Mouse (Mus musculus): Measurements from ENCODE around the gene Hist1h2bk. TPM values are rescaled to one million over a fixed set of nuclear protein-coding genes. Genes with fewer than 3 reads are reported as not detected.

Gene Hist1h2bk
- total RNA-seq, 4 experiments from 2014 or later = 22.5 to 31.6 (median 25.4) TPM

DNA sequence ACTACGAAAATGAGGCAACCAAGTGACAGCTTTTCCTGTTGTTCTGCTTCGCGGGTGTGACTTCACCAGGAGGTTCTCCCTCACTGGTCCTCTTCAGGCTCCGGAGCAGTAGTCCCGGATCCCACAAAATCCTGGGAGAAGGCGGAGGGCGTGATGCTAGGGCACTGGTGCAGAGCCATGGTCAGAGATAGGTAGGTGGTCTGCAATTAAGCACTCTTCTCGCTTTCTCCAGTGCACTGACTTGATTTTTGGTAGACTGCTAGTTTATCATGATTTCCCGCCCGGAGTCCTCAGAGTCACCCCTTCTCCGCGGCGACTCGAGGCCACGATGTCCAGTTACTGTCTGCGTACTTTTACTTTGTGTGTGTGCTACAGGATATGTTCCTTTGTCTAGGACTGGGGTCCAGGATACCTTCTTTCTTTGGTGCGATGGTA is 21.2 kb upstream of the Hist1h2bk start:
- no peak for DNase-seq

DNA sequence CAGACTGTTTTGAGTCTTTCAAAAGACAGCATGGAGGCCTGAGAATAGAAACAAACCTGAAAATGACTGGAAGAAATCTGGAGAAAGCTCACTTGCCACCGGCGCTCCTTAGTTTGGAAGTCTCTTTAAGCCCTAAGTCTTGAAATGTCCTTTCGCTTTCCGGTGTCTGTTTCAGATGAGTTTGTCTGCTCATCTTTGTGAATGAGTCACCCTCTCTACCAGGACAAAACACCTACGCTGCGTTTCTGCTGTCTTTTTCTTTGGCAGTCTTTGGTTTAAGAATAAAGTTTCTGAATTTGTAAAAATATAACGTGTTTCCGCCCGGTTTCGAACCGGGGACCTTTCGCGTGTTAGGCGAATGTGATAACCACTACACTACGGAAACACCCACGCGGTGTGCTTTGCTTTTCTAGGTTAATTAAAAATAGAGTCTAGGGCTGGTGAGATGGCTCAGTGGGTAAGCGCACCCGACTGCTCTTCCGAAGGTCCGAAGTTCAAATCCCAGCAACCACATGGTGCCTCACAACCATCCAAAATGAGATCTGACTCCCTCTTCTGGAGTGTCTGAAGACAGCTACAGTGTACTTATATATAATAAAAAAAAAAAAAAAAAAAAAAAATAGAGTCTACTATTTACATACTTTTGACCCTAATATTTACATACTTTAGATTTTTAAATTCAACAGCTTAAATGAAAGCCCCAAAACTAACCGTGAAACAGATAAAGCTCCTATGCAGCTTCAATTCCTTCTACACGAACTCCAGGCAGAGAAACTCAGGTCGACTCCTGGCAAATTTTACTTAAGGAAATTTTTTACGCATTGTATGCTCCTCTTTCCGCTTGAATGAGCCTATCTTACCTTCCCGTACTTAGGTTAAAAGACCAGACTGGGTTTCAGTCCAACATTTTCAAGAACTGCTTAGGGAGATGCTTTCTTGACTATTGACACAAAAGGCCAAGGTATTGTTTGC is 19.9 kb upstream of the Hist1h2bk start:
- peak; percentile 69 for DNase-seq

DNA sequence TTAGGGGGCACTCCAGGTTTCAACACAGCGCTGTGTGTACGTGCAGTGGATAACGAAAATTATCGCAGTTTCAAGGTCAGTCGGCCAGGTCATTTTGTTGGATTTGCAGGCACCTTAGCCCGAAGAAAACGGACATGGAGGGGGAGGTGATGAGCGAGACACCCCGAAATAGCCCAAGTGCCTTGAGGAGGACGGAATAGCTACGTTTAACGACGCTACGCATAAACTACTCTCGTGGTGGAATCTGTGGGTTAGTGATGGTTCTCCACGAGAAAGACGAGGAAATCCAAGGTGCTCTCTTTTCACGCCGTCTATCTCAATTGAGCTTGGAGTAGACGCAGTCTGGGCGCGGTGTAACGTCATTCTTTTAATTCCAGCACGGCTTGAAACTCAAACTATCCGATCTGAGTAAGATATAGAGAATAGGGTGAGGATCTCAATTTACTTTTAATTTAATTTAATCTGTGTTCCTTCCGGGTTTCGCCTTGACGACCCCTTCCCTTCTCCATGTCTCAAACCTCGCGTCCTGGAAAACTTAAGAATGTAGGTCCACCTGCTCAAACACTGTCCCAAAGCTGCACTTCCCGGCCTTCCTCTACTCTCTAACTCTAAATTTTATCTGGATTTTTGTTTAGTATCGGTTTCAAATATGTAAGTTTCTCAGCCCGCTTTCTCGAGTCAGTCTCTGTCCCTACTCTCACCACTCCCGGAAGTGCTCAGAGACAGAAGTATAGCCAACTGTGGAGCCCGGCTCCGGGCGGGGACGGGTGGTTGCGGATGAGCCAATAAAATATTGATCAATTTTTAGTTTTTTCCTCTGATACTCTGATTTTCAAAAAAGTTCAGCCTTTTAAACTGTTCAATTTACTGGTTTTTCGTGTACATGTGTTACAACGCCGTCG is 15.5 kb upstream of the Hist1h2bk start:
- no peak for DNase-seq

GRCm38 (mm10) chr13:22020901-22021339 is 14.8 kb upstream of the Hist1h2bk start:
- DNase-seq = peak; percentile 57

GRCm38 (mm10) chr13:22021581-22021980 is 14.1 kb upstream of the Hist1h2bk start:
- DNase-seq = no peak

DNA sequence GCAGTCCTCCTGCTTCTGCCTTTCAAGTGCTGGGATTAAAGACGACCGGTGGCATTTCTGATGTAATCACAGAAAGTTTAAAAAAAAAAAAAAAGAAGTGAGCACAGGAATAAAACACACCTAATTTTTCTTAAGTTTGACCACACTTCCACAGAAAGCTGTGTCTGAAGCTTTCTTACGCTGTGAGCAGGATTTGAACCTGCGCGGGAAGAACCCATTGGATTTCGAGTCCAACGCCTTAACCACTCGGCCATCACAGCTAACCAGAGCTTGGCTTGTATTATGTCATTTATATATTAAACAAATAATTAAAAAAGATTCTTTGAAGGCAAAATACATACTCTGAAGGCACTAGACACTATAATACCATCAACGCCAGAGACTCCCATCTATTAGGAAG is 13.4 kb upstream of the Hist1h2bk start:
- DNase-seq = peak; percentile 76

- DNase-seq = peak; percentile 69
These were observed 9.3 kb upstream of the Hist1h2bk start for GRCm38 (mm10) chr13:22026058-22027031.

DNA sequence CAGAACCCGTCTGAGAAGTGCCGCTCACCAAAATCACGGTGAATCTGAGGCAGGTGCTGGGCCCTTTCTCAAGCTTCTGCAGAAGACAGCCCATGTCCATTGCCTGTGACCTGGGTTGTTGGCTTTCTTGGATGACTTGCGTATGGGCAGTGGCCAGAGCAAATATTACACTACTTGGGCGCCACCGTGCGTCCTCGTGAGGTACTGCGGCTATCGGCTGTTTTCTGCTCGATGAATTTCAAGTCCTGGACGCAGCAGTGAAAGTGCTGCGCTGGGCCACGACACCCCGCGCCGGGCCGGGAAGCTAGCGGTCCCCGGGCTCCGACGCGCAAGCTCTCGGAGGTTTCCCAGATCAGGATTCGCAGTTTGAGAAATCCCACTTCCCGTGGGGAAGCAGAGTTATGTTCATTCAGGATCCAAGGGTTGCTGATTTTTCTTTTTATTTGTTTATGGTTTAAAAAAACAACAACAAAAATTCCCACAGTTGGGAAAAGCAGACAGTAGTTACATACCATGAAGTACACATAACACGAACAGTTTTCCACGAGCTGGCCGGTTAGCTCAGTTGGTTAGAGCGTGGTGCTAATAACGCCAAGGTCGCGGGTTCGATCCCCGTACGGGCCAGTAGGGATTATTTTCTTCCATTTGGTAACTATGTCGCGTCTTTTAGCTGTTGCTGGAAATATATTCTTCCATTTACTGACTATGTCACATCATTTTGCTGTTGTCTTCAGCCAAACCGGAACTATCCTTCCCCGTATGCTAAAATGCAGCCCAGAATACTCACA is 6.8 kb upstream of the Hist1h2bk start:
- peak; percentile 93 for DNase-seq

DNA sequence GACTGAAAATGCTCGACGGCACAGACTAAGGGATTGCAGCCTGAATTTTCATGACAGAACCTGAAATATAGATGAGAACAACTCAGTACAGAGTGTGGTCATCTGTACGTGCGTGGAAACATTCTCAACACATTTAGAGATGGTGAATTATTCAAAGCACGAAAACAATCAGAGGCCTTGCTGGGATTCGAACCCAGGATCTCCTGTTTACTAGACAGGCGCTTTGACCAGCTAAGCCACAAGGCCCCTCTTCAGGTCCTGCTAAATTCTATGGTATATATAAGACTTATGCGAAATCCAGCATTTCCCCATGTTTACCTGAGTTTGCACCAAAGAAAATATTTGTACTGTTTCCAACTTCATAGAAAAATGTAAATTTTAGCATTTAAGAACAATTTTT is 5.7 kb upstream of the Hist1h2bk start:
- no peak for DNase-seq

- no peak for DNase-seq
These were observed 5.2 kb upstream of the Hist1h2bk start for GRCm38 (mm10) chr13:22030493-22030892.

DNA sequence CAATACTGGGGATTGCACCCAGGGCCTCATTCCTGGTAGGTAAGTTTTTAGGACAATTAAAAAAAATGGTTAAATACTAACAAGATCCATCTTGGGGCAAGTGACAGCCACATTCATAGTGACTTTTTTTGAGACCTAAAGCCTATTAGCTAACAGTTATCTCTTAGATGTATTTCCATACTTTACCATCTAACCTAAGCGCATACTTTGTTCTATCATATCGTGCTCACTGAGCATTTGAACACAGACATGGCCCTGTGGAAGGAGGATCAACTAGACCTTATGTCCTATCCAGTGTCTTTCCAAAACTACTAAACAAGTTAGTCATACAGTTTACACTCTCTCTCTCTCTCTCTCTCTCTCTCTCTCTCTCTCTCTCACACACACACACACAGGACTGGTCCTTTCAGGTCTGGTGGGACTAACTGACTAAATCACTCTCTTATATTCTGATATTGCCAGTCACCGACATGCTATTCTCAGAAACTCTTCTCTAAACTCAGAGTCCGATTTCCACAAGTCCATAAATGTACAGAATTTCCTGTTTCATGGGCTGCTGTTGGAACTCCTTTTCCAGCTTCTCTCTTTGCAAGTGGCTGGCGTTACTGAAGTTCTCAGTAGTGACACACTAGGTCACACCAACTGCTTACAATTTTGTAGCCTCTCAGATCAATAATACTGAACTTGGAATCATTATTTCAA is 1.8 kb upstream of the Hist1h2bk start:
- no peak for DNase-seq

GRCm38 (mm10) chr13:22034443-22035266 is 1.0 kb upstream of the Hist1h2bk start:
- DNase-seq = no peak

- no peak for DNase-seq
These were observed 683 bp downstream of the Hist1h2bk start for GRCm38 (mm10) chr13:22036149-22036956.

- DNase-seq = no peak
These were observed 1.3 kb downstream of the Hist1h2bk start for GRCm38 (mm10) chr13:22036986-22037385.

DNA sequence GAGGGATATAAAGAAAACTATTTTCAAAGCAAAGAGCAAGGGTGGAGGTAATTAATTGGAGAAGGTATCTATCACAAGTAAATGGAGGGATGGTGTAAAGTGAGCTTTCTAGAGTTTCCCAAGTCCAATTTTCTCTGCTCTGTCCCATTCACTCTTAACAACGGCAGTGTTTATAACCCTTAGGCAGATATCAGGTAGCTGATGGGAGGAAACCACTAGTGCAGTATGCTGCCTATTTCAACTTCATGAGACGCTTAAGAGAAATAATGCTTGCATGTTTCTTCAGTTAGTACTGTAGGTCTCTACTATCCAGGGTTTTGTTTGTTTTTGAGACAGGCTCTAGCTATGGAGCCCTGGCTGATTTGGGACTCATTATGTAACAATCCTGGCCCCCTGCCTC is 1.7 kb downstream of the Hist1h2bk start:
- no peak for DNase-seq

- no peak for DNase-seq
These were observed 3.7 kb downstream of the Hist1h2bk start for GRCm38 (mm10) chr13:22039364-22039763.

DNA sequence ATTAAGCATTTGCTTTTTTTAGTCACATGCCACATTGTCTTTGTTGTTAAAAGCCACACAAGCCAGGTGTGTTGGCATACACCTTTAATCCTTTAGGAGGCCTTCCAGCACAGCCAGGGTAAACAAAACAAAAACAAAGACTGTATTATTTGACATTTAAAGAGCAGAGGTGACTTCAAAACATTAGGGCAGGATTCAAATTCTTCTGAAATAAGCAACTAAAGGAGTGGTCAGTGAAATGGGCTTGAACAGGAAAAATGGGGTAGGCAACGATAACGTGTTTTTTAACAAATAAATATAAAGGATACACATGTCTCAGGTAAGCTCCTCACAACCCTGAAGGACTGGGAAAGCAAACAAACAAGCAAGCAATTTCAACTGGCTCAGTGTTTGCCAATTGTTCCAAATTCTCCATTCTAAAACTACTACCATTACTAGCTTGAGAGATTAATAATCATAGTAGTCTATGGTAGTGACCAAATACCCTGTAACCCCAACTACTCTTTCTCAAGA is 4.3 kb downstream of the Hist1h2bk start:
- DNase-seq = no peak

- no peak for DNase-seq
These were observed 4.9 kb downstream of the Hist1h2bk start for GRCm38 (mm10) chr13:22040464-22041141.
